Mouse (Mus musculus): ENCODE measurements around the gene Klre1. TPM values are rescaled to one million over a fixed set of nuclear protein-coding genes. Genes with fewer than 3 reads are reported as not detected.

The Klre1 gene
- polyA plus RNA-seq (2015; fragmentation: Nextera tagmentation; extraction: Ambion mirVana), result not detected in 2 replicates

- H3K27me3 ChIP-seq (replicated peaks), result no peaks in the 10 kb centered on the region
- ATAC-seq (replicated peaks), result no peak
- no peaks in the 10 kb centered on the region for H3K9me3 ChIP-seq
- H3K4me1 ChIP-seq, result no peaks in the 10 kb centered on the region
- no peak within 1 kb of the TSS for H3K9ac ChIP-seq
- H3K4me2 ChIP-seq, result no peak within 1 kb of the TSS
- no peak within 1 kb of the TSS for H3K27ac ChIP-seq
- 94% methylated on average over 8 of the region's 8 CpGs for WGBS
- no peaks in the 10 kb centered on the region for H3K36me3 ChIP-seq (replicated peaks)
- H3K4me3 ChIP-seq, result no peak within 1 kb of the TSS
Measured at GRCm38 (mm10) chr6:129577605-129578004, at the start of gene Klre1. Gene Klre1 (plus strand): TSS chr6:129577905.

DNA sequence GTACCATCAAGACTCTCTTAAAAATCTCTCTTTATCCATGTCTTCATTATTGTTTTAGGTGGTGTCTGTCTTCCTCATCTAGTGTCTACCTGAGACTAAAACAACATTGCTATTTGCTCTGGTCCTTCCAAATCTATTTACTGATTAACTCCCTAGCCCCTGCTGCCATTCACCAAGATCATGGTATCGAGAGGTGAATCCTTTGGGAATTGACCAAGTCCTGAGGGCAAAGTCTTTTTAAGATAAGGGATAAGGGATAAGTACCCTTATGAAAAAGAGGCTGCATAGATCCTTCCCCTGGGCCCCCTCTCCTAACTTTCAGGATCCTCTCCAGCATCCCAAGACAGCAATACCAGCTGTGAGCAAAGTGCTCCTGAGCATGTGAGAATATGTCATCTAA lies 48.1 kb upstream of the Klre1 start:
- H3K27ac ChIP-seq, result no peak overlapping the region
- H3K27me3 ChIP-seq (replicated peaks), result no peaks in the 10 kb centered on the region
- ATAC-seq (replicated peaks), result no peak
- no peaks in the 10 kb centered on the region for H3K36me3 ChIP-seq (replicated peaks)
- 84% methylated on average over 1 of the region's 1 CpGs for WGBS
- H3K9ac ChIP-seq, result no peak overlapping the region
- no peaks in the 10 kb centered on the region for H3K9me3 ChIP-seq
- H3K4me2 ChIP-seq, result no peak overlapping the region
- no peak overlapping the region for H3K4me3 ChIP-seq
- peaks cover 5% of the 10 kb centered on the region; the same call in 1 of the 2 replicates for H3K4me1 ChIP-seq

DNA sequence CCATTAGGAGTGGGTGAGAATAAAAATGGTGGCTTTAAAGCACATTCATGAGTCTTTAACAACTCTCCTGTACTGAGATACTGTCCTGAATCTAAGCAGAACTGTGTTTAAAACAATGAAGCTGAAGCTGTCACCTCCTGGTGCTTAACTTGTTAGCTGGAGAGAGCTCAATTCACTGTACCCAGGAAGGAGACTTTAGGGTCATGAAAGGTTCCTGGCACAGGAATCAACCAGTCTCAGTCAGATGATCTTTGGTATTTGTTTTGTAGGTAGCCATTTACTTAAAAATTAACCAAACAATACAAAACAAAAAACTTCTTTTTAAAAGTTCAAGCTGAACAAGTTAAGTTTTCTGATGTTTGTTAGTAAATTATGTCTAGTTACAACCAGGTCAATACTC lies 47.4 kb upstream of the Klre1 start:
- H3K27ac ChIP-seq, result no peak overlapping the region
- no peak for ATAC-seq (replicated peaks)

DNA sequence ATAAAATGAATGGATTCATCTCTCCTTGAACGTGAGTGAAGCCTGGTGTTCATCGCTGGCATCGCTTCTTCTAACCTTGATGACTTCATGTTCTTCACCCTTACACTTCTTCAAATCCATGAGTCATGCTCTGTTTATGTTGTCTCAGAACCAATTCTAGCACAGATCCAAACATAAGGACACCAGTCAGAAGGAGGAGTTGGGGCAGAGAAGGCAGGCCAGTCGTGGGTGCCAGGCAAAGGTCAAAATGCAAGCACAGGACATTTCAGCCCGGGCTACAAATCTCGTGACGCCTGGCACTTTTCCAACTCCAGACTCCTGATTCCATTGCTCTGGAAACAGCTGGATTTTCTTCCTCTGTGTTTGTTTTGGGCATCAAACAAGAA lies 45.2 kb upstream of the Klre1 start:
- Histone ChIP-seq H3K27ac (peak overlapping the region; percentile 89), H3K27me3 (replicated peaks) (no peaks in the 10 kb centered on the region), H3K4me1 (peaks cover 31% of the 10 kb centered on the region), H3K36me3 (replicated peaks) (no peaks in the 10 kb centered on the region; the same call in 1 of the 2 replicates), H3K4me2 (peak overlapping the region; percentile 77), H3K9ac (peak overlapping the region; percentile 96), H3K9me3 (no peaks in the 10 kb centered on the region), H3K4me3 (peak overlapping the region; percentile 91)
- peak; percentile 43 for ATAC-seq (replicated peaks)
- WGBS, result 33% methylated on average over 7 of the region's 7 CpGs

More for the DNA sequence above, 47.4 kb upstream of the Klre1 start:
- H3K4me2 ChIP-seq, result no peak overlapping the region
- no peaks in the 10 kb centered on the region for H3K27me3 ChIP-seq (replicated peaks)
- no peaks in the 10 kb centered on the region for H3K9me3 ChIP-seq
- no peak overlapping the region for H3K9ac ChIP-seq
- no peaks in the 10 kb centered on the region for H3K36me3 ChIP-seq (replicated peaks)
- no peak overlapping the region for H3K4me3 ChIP-seq
- peaks cover 11% of the 10 kb centered on the region for H3K4me1 ChIP-seq

- peaks cover under 1% of the 10 kb centered on the region; the same call in 1 of the 2 replicates for H3K36me3 ChIP-seq (replicated peaks)
Measured at GRCm38 (mm10) chr6:129532942-129533860, 44.5 kb upstream of the Klre1 start, which contains the start of gene Gabarapl1. Gene Gabarapl1 (plus strand): TSS chr6:129533160.

GRCm38 (mm10) chr6:129534057-129534456 lies 43.6 kb upstream of the Klre1 start:
- H3K4me2 ChIP-seq, result peak overlapping the region; percentile 77
- H3K4me3 ChIP-seq, result peak overlapping the region; percentile 91
- no peaks in the 10 kb centered on the region for H3K27me3 ChIP-seq (replicated peaks)
- peak overlapping the region; percentile 96 for H3K9ac ChIP-seq
- H3K27ac ChIP-seq, result peak overlapping the region; percentile 89
- H3K4me1 ChIP-seq, result peaks cover 31% of the 10 kb centered on the region
- whole genome bisulfite sequencing, result 7% methylated on average over 9 of the region's 9 CpGs
- no peaks in the 10 kb centered on the region for H3K9me3 ChIP-seq
- peak; percentile 67 for ATAC-seq (replicated peaks)
- peaks cover 9% of the 10 kb centered on the region for H3K36me3 ChIP-seq (replicated peaks)

More at GRCm38 (mm10) chr6:129532942-129533860, 44.5 kb upstream of the Klre1 start, which contains the start of gene Gabarapl1:
- WGBS, result under 1% methylated on average over 55 of the region's 55 CpGs
- Histone ChIP-seq H3K9ac (peak within 1 kb of the TSS; percentile 96), H3K27ac (peak within 1 kb of the TSS; percentile 89), H3K9me3 (no peaks in the 10 kb centered on the region), H3K27me3 (replicated peaks) (no peaks in the 10 kb centered on the region), H3K4me2 (peak within 1 kb of the TSS; percentile 77), H3K4me1 (peaks cover 31% of the 10 kb centered on the region), H3K4me3 (peak within 1 kb of the TSS; percentile 91)
- peak; percentile 89 for ATAC-seq (replicated peaks)

DNA sequence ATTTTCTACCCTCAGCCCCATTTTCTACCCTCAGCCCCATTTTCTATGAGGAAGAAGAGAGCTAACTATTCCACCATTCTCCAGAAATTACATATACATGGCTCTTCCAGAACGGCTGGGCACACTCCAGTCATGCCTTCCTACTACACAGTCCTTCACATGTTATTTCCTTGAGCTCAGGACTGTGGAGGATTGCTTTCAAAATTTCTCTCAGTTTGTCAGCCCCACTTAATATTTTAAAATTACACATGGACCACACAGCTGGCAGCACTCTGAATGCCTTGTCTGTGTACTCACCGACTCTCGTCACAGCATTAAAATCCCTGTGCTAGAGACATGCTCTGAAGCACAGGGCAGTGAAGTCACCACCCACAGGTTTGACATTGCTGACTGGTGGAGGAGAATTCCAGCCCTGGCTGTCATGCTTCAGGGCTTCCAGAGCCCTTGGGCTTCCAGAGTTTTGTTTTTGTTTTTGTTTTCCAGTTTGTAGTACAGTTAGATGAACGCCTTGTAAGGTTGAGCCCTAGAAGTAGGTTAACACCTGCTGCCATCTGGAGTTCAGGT lies 43.0 kb upstream of the Klre1 start:
- peak overlapping the region; percentile 91 for H3K4me3 ChIP-seq
- H3K4me2 ChIP-seq, result peak overlapping the region; percentile 77
- 38% methylated on average over 4 of the region's 4 CpGs for WGBS
- ATAC-seq (replicated peaks), result peak; percentile 22
- peak overlapping the region; percentile 96 for H3K9ac ChIP-seq
- peaks cover 14% of the 10 kb centered on the region for H3K36me3 ChIP-seq (replicated peaks)
- peaks cover 31% of the 10 kb centered on the region for H3K4me1 ChIP-seq
- peak overlapping the region; percentile 89 for H3K27ac ChIP-seq
- no peaks in the 10 kb centered on the region for H3K9me3 ChIP-seq
- H3K27me3 ChIP-seq (replicated peaks), result no peaks in the 10 kb centered on the region

GRCm38 (mm10) chr6:129535723-129536122 lies 42.0 kb upstream of the Klre1 start:
- H3K9ac ChIP-seq, result no peak overlapping the region
- peaks cover 31% of the 10 kb centered on the region for H3K4me1 ChIP-seq
- peaks cover 19% of the 10 kb centered on the region for H3K36me3 ChIP-seq (replicated peaks)
- H3K27me3 ChIP-seq (replicated peaks), result no peaks in the 10 kb centered on the region
- no peak overlapping the region for H3K27ac ChIP-seq
- 87% methylated on average over 4 of the region's 4 CpGs for WGBS
- no peaks in the 10 kb centered on the region for H3K9me3 ChIP-seq
- peak overlapping the region; percentile 77 for H3K4me2 ChIP-seq
- no peak for ATAC-seq (replicated peaks)
- peak overlapping the region; percentile 91 for H3K4me3 ChIP-seq

GRCm38 (mm10) chr6:129538555-129538954 lies 39.1 kb upstream of the Klre1 start:
- Histone ChIP-seq H3K4me1 (peaks cover 26% of the 10 kb centered on the region), H3K27me3 (replicated peaks) (no peaks in the 10 kb centered on the region), H3K36me3 (replicated peaks) (peaks cover 29% of the 10 kb centered on the region), H3K4me2 (no peak overlapping the region), H3K9me3 (no peaks in the 10 kb centered on the region), H3K27ac (no peak overlapping the region), H3K9ac (no peak overlapping the region), H3K4me3 (no peak overlapping the region)
- no peak for ATAC-seq (replicated peaks)
- 87% methylated on average over 6 of the region's 6 CpGs for WGBS

DNA sequence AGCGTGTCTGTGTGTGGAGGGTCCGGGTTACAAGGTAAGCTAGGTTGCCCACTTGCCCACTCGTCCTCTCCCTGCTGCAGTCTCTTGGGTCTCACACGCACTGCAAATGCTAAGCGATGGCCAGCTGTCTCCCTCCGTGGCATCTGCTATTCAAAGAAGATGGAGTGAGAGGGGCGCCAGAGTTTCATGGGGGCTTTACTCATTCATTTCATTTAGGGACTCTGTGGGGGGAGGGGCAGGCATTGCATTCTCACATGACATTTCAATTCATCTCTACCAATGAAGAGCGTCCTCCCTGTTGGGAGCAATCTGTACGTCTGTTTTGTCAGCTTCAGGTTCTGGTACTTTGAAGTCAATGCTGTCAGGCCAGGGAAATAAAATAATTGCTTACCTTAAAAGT lies 35.8 kb upstream of the Klre1 start:
- Histone ChIP-seq H3K36me3 (replicated peaks) (peaks cover 29% of the 10 kb centered on the region), H3K27me3 (replicated peaks) (no peaks in the 10 kb centered on the region), H3K4me3 (no peak overlapping the region), H3K9me3 (no peaks in the 10 kb centered on the region), H3K9ac (no peak overlapping the region), H3K4me2 (no peak overlapping the region), H3K4me1 (peaks cover 4% of the 10 kb centered on the region), H3K27ac (no peak overlapping the region)
- 43% methylated on average over 9 of the region's 9 CpGs for WGBS
- no peak for ATAC-seq (replicated peaks)

DNA sequence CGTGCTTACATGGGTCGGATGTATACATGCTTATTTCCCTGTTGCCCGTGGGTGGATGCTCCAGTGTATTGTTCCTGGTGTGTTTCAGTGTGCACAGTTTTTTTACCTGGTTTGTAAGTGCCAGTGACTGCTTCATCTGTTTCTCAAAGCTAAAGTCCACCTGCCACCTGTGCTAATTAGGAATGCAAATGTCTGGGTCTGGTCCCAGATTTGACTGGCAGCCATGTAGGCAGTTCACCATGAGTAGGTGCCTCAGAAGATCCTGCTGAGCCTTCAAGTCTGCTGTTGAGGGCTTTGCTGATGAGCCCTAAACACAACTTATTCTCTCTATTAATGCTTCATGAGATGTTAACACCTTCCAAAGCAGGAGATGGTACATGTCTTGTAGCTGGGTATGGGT lies 35.2 kb upstream of the Klre1 start:
- H3K4me2 ChIP-seq, result no peak overlapping the region
- no peak overlapping the region for H3K9ac ChIP-seq
- H3K9me3 ChIP-seq, result no peaks in the 10 kb centered on the region
- no peak overlapping the region for H3K27ac ChIP-seq
- H3K4me1 ChIP-seq, result no peaks in the 10 kb centered on the region
- WGBS, result 89% methylated on average over 3 of the region's 3 CpGs
- no peak overlapping the region for H3K4me3 ChIP-seq
- H3K27me3 ChIP-seq (replicated peaks), result no peaks in the 10 kb centered on the region
- peaks cover 29% of the 10 kb centered on the region for H3K36me3 ChIP-seq (replicated peaks)
- no peak for ATAC-seq (replicated peaks)

DNA sequence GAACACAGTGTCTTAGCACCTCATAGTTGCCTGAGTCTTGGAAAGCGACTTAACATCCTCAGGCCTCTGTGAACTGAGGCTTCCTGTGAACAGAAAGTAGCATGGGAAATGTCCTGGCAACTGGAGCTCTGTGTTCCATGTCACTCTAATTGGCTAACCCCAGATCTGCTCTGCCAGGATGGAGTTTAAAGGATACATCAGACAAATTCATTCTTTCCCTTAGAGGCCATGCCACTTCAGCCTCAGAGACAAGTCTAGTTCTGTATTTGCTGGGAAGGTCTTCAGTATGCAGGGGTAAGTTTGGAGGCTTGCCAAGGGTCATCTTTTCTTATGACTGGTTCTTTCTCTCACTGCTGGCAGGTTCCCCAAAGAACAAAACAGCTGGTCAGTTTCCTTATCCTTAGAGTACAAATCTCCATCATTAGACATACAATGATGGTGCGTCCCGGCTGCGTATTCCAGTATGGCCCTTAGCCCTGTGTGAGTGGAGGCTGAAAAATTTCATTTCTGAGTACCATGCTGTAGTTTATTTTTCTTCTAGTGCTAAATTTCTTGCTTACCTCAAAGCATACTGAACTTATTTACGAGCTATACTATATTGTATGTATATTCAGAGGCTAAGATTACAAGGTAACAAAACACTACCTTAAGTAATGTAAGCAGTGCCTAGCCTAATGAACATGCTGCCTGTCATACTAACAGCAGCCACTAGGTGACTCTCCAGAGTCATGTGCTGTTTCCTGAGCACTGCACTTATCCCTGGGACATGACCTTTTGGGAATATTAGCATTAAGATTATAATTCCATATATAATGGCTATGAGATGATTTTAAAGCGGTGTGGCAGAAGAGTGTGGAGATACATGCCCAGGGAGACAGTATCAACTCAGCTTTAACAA lies 33.7 kb upstream of the Klre1 start:
- H3K27ac ChIP-seq, result peak overlapping the region; percentile 35
- H3K4me1 ChIP-seq, result no peaks in the 10 kb centered on the region
- no peak overlapping the region for H3K9ac ChIP-seq
- H3K36me3 ChIP-seq (replicated peaks), result peaks cover 21% of the 10 kb centered on the region
- WGBS, result 63% methylated on average over 6 of the region's 6 CpGs
- no peaks in the 10 kb centered on the region for H3K9me3 ChIP-seq
- H3K4me2 ChIP-seq, result no peak overlapping the region
- peak; percentile 87 for ATAC-seq (replicated peaks)
- H3K4me3 ChIP-seq, result no peak overlapping the region
- H3K27me3 ChIP-seq (replicated peaks), result no peaks in the 10 kb centered on the region
